Mouse (Mus musculus): ENCODE measurements around the gene Plcb1.
A peak's percentile ranks its signal among the peaks of the same experiment; 100 is the strongest.
"Not testable (repeated sequence)": the region's sequence is repeated elsewhere in the genome, so short reads cannot be mapped to it uniquely, and the experiment has no call there.

The Plcb1 gene

GRCm38 (mm10) chr2:135329782-135330545 is 544.1 kb downstream of the Plcb1 start:
- peak; percentile 35 for DNase-seq

GRCm38 (mm10) chr2:135331868-135332267 is 546.0 kb downstream of the Plcb1 start:
- DNase-seq, result no peak

GRCm38 (mm10) chr2:135356311-135356710 is 570.4 kb downstream of the Plcb1 start:
- no peak for DNase-seq

- peak; percentile 16 for DNase-seq
Observed at GRCm38 (mm10) chr2:135361798-135362197, 575.9 kb downstream of the Plcb1 start.

- no peak for DNase-seq
Observed at GRCm38 (mm10) chr2:135362948-135363347, 577.1 kb downstream of the Plcb1 start.

- DNase-seq, result no peak
Observed at GRCm38 (mm10) chr2:135370259-135370835, 584.5 kb downstream of the Plcb1 start.

- DNase-seq, result not testable (repeated sequence)
Observed at GRCm38 (mm10) chr2:135380796-135381195, 594.9 kb downstream of the Plcb1 start.

GRCm38 (mm10) chr2:135381396-135381795 is 595.5 kb downstream of the Plcb1 start:
- DNase-seq, result no peak

- DNase-seq, result peak; percentile 27
Observed at GRCm38 (mm10) chr2:135387990-135388389, 602.1 kb downstream of the Plcb1 start.

- DNase-seq, result no peak
Observed at GRCm38 (mm10) chr2:135394698-135395097, 608.8 kb downstream of the Plcb1 start.

- no peak for DNase-seq
Observed at GRCm38 (mm10) chr2:135396375-135396774, 610.5 kb downstream of the Plcb1 start.

- no peak for DNase-seq
Observed at GRCm38 (mm10) chr2:135397970-135398369, 612.1 kb downstream of the Plcb1 start.

GRCm38 (mm10) chr2:135399760-135400159 is 613.9 kb downstream of the Plcb1 start:
- no peak for DNase-seq

- no peak for DNase-seq
Observed at GRCm38 (mm10) chr2:135402916-135403315, 617.0 kb downstream of the Plcb1 start.

- DNase-seq, result no peak
Observed at GRCm38 (mm10) chr2:135403344-135403743, 617.5 kb downstream of the Plcb1 start.

GRCm38 (mm10) chr2:135404095-135404494 is 618.2 kb downstream of the Plcb1 start:
- no peak for DNase-seq

- no peak for DNase-seq
Observed at GRCm38 (mm10) chr2:135409418-135410097, 623.7 kb downstream of the Plcb1 start.

GRCm38 (mm10) chr2:135411675-135412074 is 625.8 kb downstream of the Plcb1 start:
- no peak for DNase-seq

GRCm38 (mm10) chr2:135415137-135415536 is 629.3 kb downstream of the Plcb1 start:
- peak; percentile 18 for DNase-seq

GRCm38 (mm10) chr2:135419301-135419700 is 633.4 kb downstream of the Plcb1 start:
- no peak for DNase-seq

GRCm38 (mm10) chr2:135434947-135435515 is 649.2 kb downstream of the Plcb1 start:
- DNase-seq, result no peak

- no peak for DNase-seq
Observed at GRCm38 (mm10) chr2:135439034-135439433, 653.2 kb downstream of the Plcb1 start.

All from cerebellum, adult 9-11 months (tissue).